Mouse (Mus musculus) frontal cortex, postnatal 36 days (tissue): Measurements from ENCODE around the gene Hist1h2bh.
"Not testable (repeated sequence)": the region's sequence is repeated elsewhere in the genome, so short reads cannot be mapped to it uniquely, and the experiment has no call there.

Source experiments
- DNase-seq, 2 experiments: peaks; one replicate each; pipeline ENCODE4 v3.0.0; 2022; ENCODE audit warnings: low spot score in 2 of 2

The Hist1h2bh gene

GRCm38 (mm10) chr13:23542999-23543607, at the start of gene Hist1h2bh:
Hist1h2bh (minus strand) TSS chr13:23543392.
- peak in 1 of 2 experiments; percentile 85 for DNase-seq

DNA sequence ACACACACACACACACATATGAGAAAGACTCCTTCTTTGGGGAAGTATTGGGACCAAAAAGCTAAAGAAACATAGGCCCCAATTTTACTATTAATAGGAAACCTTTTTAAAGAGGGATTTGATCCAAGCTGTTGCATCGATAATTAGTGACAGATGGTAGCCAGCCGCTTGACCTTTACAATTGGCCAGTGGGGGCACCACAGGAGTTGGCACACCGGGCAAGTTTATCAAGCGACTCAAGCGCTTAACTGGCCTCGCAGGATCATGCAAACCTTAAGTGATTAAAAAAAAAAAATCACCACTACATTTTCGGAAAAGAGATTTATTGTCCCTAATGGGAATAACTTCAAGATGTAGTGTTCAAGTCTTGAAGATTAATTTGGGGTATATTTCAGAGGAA, 49.4 kb upstream of the Hist1h2bh start:
- DNase-seq = no peak

- DNase-seq = not testable (repeated sequence)
Observed at GRCm38 (mm10) chr13:23591886-23592285, 48.7 kb upstream of the Hist1h2bh start.

GRCm38 (mm10) chr13:23591206-23591605, 48.0 kb upstream of the Hist1h2bh start:
- no peak for DNase-seq

DNA sequence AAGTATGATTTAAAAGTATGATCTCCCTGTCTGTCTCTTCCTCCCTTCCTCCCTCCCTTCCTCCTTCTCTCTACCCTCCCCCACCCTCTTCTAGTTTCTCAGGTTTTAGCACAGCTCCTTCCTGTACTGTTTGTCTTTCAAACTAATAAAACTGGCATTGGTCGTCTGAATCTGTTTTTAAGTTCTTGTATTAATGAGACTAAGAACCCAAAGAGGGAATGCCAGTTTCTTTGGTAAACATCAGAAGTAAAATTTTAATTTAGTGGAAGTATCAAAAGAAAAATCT, 43.7 kb upstream of the Hist1h2bh start:
- no peak for DNase-seq

DNA sequence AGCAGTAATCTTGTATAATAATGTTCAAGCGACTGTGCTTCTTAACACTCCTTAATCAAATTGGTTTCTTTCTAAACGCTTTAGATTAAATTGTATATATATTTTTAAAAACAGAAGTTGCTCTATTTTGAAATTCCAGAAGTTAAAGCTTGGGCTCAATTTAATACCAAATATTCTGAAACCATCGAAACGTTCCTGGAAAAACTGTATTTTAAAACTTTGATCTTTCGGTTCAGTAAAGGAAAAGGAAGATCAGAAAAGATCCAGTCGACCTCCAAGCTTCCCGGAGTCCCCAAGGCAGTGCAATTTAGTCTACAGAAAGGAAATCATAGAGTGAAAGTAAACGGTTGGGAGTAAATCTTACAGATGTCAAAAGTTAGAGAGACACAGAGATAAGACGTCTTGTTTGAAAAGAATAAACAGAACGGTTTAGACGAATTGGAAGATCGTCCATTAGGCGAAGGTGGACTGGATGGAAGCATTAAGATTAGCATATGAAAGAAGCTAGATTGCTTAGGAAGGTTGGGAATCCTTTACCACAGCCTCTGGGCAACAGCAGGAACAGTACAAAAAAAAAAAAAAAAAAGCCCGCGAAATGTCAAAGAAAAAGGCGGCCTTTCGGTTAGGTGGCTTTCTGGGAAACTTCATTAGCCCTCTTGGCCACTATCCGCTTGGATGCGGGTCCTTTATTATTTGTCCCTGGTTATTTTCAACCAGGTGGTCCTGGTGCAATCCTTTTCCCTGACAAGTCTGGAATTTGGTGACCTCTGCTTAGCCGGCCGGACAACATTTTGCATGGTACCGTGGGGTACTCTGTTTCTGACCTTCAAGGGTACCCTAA, 43.1 kb upstream of the Hist1h2bh start:
- DNase-seq = no peak

DNA sequence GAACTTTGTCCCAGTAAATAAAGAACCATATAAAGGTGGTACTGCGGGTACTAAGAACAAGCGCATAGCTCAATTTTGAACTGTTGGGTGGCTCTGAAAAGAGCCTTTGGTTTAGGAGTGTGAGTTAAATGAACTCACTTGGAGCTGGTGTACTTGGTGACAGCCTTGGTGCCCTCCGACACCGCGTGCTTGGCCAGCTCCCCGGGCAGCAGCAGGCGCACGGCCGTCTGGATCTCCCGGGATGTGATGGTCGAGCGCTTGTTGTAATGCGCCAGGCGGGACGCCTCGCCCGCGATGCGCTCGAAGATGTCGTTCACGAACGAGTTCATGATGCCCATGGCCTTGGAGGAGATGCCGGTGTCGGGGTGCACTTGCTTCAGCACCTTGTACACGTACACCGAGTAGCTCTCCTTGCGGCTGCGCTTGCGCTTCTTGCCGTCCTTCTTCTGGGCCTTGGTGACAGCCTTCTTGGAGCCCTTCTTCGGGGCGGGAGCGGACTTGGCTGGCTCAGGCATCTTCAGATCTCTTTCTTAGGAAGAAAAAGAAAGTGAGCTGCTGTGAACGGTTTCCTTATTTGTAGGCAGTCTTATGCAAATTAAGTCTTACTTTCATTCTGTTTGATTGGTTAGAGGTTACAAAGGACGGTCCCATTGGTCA, 42.4 kb upstream of the Hist1h2bh start:
- DNase-seq = peak; percentile 69 to 89

DNA sequence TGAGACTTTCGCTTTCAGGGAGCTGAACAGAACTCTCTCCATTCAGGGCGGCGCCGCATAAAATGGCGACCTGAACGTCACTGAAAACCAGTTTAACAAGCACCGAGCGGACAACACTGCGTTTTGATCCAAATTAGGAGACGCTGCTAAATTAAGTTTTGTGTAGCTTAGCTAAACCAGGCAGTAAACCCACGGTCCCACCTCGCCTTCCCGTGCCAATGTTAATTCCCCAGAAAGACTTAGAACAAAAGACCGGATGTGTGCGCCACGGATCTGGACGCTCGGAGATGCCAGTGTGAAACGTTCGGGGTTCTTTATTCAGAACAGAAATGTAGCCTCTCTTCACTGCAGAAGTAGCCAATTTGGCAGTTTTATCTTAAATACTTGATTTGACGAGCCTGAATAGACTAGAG, 41.8 kb upstream of the Hist1h2bh start:
- peak; percentile 71 to 81 for DNase-seq

- DNase-seq = no peak
Observed at GRCm38 (mm10) chr13:23584331-23584730, 41.1 kb upstream of the Hist1h2bh start.

DNA sequence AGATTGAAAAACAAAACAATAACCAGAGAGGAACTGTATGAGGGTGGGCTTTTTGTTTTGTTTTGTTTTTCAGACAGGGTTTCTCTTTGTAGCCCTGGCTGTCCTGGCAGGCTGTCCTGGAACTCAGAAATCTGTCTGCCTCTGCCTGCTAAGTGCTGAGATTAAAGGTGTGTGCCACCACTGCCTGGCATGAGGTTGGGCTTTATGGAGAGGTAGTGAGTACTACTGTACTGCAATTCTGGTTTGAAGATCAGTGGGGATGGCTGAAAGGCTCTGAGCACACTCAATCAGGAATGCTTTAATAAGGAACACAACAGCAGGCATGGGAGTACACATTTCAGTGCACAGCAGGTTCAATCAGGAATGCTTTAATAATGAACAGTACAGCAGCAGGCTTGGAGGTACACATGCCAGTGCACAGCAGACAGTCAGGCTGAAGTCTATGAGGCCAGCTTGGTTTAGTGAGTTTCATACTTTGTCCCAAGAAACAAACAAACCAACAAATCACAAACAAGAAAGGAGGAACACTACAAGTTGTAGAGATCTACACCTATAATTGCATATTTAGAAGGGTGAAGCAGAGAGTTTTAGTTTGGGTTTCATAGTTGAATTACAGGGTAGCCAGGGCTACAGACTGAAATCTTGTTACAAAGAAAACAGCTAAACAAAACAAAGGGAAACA, 40.3 kb upstream of the Hist1h2bh start:
- DNase-seq = no peak

DNA sequence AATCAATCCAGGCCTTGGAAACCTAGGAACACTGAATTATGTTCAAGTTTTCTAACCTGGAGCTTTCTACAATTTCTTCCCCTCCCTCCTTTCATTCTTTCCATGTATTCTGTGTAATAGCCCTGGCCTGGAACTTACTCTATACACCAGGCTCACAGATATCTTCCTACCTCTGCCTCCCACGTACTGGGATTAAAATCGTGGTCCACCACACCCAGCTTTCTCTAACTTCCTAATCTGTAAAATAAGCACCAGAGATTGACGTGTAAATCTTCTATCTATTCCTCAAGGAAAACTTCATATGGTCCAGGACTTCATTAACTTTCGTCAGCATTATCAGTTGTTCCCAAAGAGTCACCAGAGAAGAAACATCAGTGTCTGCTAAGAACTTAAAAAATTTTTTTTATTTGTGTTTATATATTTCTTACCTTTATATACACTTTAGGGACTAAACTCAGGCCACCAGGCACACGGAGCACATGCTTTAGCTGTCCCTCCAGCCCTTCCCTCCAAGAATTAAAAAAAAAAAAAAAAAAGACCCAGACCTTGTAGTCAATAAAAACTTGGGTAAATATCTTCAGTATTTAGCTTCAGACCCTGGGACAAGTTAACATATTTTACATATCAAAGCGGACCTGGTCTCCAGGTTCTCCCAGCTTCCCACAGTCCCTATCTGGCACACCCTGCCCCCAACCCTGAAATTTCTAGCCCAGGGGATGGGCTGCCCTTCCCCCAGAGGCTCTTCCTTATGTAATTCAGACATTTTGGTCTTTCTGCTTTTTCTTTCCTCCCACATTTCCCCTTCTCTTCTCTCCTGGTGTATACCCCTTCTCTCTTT, 39.2 kb upstream of the Hist1h2bh start:
- no peak for DNase-seq

DNA sequence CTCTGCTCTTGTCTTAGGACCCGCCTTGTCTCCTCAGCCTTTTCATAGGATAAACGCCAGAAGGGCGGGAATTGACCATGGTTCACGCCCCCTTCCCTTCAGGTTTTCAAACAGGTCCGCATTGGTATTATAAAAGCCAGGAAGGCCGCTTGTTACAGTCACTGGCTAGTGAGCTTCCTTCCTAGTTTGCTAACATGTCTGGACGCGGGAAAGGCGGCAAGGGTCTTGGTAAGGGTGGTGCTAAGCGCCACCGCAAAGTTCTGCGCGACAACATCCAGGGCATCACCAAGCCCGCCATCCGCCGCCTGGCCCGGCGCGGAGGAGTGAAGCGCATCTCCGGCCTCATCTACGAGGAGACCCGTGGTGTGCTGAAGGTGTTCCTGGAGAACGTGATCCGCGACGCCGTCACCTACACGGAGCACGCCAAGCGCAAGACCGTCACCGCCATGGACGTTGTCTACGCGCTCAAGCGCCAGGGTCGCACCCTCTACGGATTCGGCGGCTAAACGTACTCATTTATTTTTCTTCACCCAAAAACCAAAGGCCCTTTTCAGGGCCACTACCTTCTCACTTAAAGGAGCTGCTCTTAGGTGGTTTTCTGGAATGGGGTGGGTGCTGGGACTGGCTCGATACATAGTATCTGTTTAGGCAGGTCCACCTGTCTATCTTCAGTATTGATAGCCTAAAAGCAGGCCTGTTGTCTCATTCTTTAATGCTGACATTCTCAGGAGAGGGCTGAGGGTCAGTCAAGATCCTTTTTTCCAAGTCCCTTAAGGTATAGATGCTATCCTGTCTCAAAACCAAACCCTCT, 38.4 kb upstream of the Hist1h2bh start, which contains the start of gene Hist1h4d:
Gene Hist1h4d, plus strand, starts transcription at position 191 of the 811 bp plus-strand sequence.
- peak; percentile 99 to 100 for DNase-seq

DNA sequence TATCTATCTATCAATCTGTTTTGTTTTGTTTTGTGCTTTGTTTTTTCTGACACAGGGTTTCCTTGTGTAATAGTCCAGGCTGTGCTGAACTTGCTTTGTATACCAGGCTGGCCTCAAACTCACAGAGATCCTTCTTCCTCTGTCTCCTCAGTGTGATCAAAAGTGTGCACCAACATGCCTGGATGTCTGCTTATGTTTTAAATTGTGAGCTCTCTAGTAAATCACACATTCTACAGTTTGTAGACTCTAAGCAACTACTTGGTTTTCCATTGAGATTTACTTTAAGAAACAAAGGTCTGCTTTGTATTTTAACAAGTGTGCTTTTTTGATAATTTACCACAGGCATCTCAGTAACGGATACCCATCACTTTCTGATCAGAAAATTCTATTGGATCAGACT, 34.6 kb upstream of the Hist1h2bh start:
- no peak for DNase-seq

GRCm38 (mm10) chr13:23576906-23577639, 33.9 kb upstream of the Hist1h2bh start:
- DNase-seq = no peak

- DNase-seq = no peak
Observed at GRCm38 (mm10) chr13:23576351-23576881, 33.2 kb upstream of the Hist1h2bh start.

DNA sequence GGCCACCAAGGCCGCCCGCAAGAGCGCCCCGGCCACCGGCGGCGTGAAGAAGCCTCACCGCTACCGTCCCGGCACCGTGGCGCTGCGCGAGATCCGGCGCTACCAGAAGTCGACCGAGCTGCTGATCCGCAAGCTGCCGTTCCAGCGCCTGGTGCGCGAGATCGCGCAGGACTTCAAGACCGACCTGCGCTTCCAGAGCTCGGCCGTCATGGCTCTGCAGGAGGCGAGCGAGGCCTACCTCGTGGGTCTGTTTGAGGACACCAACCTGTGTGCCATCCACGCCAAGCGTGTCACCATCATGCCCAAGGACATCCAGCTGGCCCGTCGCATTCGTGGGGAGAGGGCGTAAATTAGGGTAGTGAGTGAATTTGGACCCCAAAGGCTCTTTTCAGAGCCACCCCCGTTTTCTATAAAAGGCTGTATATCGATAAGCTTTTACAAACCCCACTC, 32.7 kb upstream of the Hist1h2bh start:
- DNase-seq = peak in 1 of 2 experiments; percentile 35

DNA sequence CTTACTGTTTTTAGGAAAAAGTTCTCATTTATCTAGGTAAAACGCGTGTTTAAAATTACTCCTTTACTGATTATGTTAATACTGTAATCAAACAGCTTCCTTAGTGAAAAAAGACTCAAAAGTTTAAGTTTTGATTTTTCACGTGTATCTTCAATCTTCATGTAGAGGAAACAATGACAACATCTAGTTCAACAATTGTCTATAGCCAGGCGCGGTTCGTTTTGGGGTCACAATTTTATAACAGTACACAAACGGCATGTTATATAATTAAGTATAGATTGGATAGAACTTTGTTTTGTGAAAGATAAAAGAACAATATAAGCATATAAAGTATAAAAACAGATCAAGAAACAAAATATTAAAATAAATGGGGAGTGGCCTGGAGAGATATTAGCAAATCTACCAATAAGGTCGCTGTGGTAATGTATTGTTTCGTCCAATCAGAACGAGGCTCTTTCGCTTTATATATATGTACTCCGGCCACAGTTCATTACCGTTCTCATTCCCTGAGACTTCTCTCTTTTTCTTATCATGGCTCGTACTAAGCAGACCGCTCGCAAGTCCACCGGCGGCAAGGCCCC, 32.2 kb upstream of the Hist1h2bh start, which contains the start of gene Hist1h3d:
Gene Hist1h3d, plus strand, starts transcription at position 493 of the 581 bp plus-strand sequence.
- peak; percentile 65 to 87 for DNase-seq

- DNase-seq = not testable (repeated sequence)
Observed at GRCm38 (mm10) chr13:23574546-23575170, 31.5 kb upstream of the Hist1h2bh start.
